Mouse (Mus musculus) G1E-ER4 (cell line): Measurements from ENCODE around the gene Tmem251. TPM values are rescaled to one million over a fixed set of nuclear protein-coding genes. Genes with fewer than 3 reads are reported as not detected.

Source experiments
- GATA1 ChIP-seq: IDR thresholded peaks from one replicate; pipeline ENCODE4 v1.8.0; 2012; ENCODE audit warnings: low read length, inconsistent platforms
- polyA plus RNA-seq: library from polyadenylated mRNA; stranded (reverse); fragments of >175 nt; gene quantifications from 2 replicates; pipeline ENCODE4 v1.2.3, GENCODE M21; 2012

Gene Tmem251
- polyA plus RNA-seq, result 2.0 and 2.9 TPM in 2 replicates

- no peak for TF ChIP-seq GATA1
Measured at GRCm38 (mm10) chr12:102743589-102744574, at the start of gene Tmem251, which contains the start of gene Moap1. TSS of gene Tmem251 (plus strand) at chr12:102743762. TSS of gene Moap1 (minus strand) at chr12:102743661.

- TF ChIP-seq GATA1, result no peak
Measured at GRCm38 (mm10) chr12:102695369-102696239, 48.0 kb upstream of the Tmem251 start.

- TF ChIP-seq GATA1, result no peak
Measured at GRCm38 (mm10) chr12:102696635-102697354, 46.8 kb upstream of the Tmem251 start.

- TF ChIP-seq GATA1, result no peak
Measured at GRCm38 (mm10) chr12:102697381-102697780, 46.2 kb upstream of the Tmem251 start.

- TF ChIP-seq GATA1, result no peak
Measured at GRCm38 (mm10) chr12:102698089-102698684, 45.4 kb upstream of the Tmem251 start.

- no peak for TF ChIP-seq GATA1
Measured at GRCm38 (mm10) chr12:102699156-102699555, 44.4 kb upstream of the Tmem251 start.

- TF ChIP-seq GATA1, result no peak
Measured at GRCm38 (mm10) chr12:102700453-102700852, 43.1 kb upstream of the Tmem251 start.

- TF ChIP-seq GATA1, result no peak
Measured at GRCm38 (mm10) chr12:102701691-102702207, 41.8 kb upstream of the Tmem251 start.

GRCm38 (mm10) chr12:102702356-102703110 lies 41.0 kb upstream of the Tmem251 start:
- no peak for TF ChIP-seq GATA1

- no peak for TF ChIP-seq GATA1
Measured at GRCm38 (mm10) chr12:102703111-102703412, 40.5 kb upstream of the Tmem251 start.

GRCm38 (mm10) chr12:102703441-102703840 lies 40.1 kb upstream of the Tmem251 start:
- TF ChIP-seq GATA1, result no peak

GRCm38 (mm10) chr12:102703921-102704408 lies 39.6 kb upstream of the Tmem251 start:
- no peak for TF ChIP-seq GATA1

GRCm38 (mm10) chr12:102704457-102705198 lies 38.9 kb upstream of the Tmem251 start, which contains the start of gene Itpk1:
TSS of gene Itpk1 (minus strand) at chr12:102704930.
- no peak for TF ChIP-seq GATA1
